Mouse (Mus musculus) ZHBTc4 (cell line): ENCODE measurements around the gene Nfyc.

Experiments used
- DNase-seq: peaks from one replicate; pipeline ENCODE4 v3.0.0-alpha.2; 2011; ENCODE audit warnings: low read depth, low spot score

Gene Nfyc

DNA sequence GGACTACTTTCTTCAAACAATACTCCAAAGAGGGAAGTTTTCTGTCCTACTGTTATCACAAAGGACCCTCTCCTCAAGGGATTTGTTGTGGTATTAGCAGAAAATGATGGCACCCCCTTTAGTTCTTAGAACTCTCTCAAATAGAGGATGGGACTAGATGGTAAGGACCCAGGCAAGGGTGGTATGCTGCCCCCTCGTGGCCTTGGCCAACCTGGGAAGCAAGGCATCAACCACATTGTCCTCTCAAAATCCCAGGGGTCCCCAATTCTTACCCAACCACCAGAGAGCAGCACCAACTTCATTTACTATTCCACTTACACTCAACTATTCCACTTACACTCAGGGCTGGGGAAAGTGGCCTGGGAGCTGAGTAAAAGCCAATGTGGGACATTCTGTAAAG, 76.1 kb downstream of the Nfyc start:
- peak; percentile 75 for DNase-seq

DNA sequence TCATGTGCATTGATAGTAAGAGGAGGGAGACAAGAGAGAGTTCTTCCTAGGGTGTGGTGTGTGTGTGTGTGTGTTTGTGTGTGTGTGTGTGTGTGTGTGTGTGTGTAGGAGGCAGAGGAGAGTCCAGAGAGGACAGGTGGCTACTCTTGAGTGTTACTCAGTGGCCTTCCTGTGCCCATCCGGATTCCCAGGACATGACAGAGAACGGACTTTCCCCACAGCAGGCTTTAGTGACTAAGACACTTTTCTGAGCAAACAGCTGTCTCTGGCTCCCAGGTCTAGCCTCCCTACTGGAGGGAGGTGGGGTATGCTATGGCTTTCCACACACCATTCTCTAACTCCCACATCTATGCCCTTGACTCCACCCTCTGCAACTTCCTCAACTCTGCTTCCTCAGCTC, 81.8 kb downstream of the Nfyc start:
- no peak for DNase-seq

DNA sequence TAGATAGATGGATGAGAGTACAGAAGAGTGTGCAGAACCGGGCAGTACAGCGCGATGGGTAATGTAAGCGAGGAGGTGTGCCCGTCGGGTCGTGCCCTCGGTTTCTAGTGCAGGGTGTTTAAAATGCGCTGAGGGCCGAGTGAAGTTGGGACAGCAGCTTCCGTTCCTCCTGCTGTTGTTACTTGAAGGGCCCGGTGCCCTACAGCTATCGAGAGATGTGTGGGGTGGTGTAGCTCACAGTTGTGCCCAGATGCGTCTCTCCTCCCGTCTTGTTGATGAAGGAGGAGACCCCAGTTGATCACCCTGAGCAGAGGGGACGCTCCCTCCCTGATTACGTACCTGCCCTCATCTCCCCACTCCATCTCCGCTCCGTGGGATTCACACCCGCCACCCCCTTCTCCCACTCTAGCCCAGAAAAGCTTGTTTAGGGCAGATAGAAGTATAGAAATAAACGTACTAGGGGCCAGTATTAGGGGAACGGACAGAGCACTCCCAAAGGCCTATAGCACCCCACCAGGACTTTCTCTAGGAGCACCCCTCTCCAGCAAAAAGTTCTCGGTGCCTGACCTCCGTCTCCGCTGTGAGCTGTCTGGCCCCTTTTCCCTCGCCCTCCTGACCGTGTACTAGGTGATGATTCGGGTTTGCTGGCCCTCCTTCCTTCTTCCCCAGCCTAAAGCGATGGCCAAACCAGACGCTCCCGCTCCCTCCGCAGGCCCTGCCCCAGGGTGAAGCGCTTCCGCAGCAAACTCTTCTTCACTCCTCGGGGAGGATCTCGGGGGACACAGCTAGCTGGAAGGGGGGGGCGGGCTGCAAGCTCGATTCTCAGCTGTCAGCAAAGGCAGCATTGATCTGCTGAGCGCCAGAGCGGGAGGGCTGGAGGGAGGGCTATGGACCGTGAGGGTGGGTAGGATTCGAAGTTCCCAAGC, 83.2 kb downstream of the Nfyc start, which contains the start of gene Kcnq4:
Gene Kcnq4, minus strand, starts transcription at position 672 of the 926 bp plus-strand sequence.
- DNase-seq = peak; percentile 24

- peak; percentile 53 for DNase-seq
Measured at GRCm38 (mm10) chr4:120747243-120747792, 84.1 kb downstream of the Nfyc start.

GRCm38 (mm10) chr4:120746552-120747150, 84.7 kb downstream of the Nfyc start:
- peak; percentile 50 for DNase-seq

GRCm38 (mm10) chr4:120745731-120746551, 85.4 kb downstream of the Nfyc start:
- no peak for DNase-seq

DNA sequence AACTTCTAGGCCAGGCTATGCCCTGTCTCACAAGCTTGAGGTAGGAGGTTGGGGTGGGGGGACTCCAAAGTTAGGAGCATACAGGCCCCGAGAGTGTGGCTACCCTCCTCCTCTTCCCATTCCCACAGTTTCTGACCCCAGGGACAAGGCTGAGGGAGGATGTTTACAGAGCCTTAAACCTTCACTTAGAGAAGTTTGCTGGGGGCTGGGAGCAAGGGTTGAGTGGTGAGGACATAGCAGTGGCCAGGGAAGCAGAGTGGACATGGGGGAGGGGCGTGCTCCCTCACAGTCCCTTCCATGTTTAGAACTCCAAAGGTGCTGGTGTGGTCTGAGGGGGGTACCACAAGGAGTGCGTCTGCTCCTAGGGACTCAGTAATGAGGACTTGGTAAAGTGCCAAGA, 87.7 kb downstream of the Nfyc start:
- no peak for DNase-seq

DNA sequence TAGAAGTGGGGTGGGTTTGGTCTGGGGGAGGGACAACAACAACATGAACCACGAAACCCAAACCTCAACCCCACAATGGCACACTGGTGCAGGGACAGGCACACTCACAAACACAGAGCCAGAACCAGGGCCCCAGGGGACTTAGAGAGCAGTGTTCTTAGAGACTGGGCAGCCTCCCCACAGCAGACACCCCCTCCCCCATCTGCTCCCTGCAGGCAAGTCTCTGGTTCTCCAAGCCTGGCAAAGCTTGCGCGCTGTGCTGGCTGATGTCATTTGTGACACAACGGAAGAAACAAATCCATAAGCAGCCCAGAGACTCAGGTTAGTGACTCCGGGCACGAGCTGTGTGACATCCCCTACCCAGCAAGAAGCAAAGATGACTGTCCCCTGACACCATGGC, 90.1 kb downstream of the Nfyc start:
- DNase-seq = no peak

DNA sequence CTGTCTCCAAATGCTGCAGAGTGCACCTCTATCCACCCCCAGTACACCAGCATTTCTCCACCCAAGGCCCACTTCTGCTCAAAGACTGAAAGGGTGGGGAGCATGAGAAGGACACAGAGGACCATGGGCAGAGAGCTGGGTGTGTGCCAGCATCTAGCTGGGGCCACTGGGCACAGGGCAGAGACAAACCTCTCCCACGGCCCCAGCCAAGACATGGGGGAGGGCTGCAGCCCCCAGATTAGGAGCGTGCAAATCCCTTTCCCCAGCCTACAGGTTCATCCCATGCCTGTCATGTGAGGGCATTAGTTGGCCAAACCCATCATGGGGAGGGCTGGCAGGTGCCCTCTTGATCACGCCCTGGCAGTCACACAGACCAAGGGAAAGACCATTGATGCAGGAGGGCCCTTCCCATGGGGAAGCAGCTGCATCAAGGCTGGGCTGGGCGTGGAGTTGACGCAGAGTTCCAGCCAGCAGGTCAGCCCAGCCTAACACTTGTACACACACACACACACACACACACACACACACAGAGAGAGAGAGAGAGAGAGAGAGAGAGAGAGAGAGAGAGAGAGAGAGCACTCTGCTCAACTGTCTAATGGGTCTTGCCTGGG, 97.3 kb downstream of the Nfyc start:
- DNase-seq = no peak

DNA sequence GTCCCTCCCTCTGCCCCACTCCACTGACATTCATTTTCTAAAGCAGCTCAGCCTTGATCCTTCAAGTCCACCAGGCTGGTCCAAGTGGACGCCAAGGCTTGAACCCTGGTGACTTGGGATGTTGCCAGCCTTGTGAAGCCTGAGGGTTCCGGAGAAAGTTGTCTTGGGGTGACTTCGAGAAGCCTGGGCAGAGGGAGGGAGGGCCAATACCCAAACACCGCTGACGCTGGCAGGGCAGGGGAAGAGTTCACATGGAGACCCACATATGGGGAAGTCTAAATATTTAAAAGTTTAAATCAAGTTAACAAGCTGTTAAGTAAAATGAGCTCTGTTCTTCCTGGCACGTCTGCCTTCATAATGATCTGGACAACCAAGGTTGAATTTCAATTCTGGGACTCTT, 98.6 kb downstream of the Nfyc start:
- DNase-seq = no peak

GRCm38 (mm10) chr4:120731030-120731644, 100.2 kb downstream of the Nfyc start:
- DNase-seq = peak; percentile 84

DNA sequence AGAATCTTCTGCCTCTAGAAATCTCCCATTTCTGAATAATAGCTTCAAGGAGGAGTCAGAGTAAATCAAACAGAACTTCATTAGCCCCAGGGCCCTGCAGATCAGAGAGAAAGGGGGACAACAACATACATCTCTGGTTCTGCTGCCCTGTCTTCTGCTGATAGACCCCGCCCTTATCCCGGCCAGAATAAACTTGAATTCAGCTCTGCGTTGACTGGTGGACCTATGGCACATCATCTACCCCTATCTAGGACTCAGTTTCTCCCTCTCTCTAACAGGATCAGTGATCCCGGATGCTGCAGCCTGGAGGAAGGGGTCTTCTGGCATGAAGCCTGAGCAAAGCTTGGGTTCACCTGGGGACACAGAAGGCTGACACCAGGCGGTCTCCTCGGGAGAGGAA, 100.8 kb downstream of the Nfyc start:
- DNase-seq = no peak

DNA sequence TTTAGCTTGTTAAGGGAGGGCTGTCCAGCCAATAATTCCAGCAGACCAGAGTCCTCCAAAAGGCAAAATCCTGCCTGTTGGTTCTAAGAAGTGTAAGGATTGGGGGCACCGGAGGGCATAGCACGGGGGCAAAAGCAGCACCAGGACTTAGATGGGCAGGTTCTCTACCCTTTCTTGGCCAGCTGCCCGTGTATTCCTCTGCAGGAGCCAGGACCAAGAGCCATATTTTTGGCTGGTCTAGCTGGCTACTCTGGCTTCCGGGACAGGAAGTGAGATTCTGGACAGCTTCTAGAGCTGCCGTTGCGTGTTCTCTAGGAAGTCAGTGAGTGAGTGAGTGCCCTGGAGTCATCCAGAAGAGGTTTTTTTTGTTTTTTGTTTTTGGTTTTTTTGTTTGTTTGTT, 101.2 kb downstream of the Nfyc start:
- no peak for DNase-seq

- no peak for DNase-seq
Measured at GRCm38 (mm10) chr4:120729441-120729840, 101.9 kb downstream of the Nfyc start.

- DNase-seq = no peak
Measured at GRCm38 (mm10) chr4:120727842-120728241, 103.5 kb downstream of the Nfyc start.

DNA sequence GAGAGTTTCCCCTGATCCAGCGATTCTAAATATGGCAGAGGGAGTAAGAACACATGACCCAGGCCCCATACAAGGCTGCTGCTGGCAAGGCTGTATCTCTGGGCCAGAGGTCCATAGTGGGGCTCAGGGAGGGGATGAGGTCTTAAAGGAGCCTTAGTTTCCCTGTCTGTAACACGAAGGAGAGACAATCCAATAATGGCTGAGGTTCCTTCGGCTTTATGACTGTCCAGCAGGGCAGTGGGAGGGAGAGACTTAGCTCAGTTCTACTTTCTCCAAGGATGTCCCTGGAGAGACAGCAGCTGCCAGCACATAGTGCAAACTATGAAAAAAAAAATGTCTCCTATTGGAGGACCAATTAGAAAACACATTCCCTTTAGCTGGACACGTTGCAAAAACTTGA, 105.2 kb downstream of the Nfyc start:
- no peak for DNase-seq

GRCm38 (mm10) chr4:120725516-120726090, 105.8 kb downstream of the Nfyc start:
- DNase-seq = no peak

GRCm38 (mm10) chr4:120721574-120721973, 109.8 kb downstream of the Nfyc start:
- no peak for DNase-seq

DNA sequence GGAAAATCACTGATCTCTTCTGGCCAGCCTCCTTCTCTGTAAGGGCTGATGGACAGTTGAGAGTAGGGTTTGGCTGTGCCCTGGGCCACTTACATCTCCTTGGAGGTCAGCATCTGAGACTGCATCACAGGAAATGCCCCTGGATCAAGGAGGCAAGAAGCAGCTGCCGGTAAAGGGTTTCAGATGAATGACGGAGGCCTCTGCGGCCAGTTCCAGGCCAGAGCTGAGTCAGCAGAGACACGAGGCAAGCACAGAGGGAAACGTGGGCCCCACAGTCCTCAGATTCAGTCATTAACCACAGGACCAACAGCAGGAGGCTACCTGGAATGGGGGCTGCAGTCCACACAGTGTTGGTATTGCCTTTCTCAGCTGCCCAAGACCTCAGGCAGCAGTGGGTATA, 112.2 kb downstream of the Nfyc start:
- DNase-seq = no peak

DNA sequence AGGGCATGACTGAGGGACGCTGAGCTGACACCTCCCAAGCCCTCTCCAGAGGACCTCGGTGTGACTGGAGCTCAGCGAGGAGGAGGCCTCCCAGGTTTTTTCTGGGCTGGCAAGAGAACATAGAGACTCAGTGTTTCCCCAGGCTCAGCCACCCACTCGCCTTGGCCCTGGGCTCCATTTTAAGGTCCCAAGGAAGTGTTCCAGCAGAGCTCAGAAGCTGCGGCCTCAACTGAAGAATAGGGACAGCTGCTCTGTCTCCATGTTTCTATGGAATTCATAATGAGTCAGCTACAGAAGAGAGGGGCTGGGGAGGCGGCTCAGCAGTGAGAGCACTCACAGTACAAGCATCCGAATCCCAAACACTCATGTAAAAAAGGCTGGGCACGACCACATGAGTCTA, 113.8 kb downstream of the Nfyc start:
- no peak for DNase-seq

DNA sequence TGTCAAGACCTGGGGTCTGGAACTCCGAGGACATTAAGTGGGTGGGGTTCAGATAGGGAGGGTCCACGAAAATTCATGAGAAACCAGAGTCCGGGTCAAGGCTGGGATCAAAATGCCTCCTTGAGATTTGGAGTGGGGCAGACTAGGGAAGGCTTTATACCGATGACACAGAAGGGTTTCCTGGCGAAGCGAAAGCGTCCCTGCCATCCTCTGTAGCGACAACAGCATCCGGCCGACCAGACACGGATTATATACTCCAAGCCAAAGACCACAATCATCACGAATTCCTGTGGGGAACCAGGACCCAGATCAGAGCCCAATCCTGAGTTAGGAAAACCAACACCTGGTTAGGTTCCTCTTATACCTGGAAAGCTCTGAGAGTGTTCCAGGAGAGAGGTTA, 114.6 kb downstream of the Nfyc start:
- DNase-seq = no peak
